In the genomic region with DNA sequence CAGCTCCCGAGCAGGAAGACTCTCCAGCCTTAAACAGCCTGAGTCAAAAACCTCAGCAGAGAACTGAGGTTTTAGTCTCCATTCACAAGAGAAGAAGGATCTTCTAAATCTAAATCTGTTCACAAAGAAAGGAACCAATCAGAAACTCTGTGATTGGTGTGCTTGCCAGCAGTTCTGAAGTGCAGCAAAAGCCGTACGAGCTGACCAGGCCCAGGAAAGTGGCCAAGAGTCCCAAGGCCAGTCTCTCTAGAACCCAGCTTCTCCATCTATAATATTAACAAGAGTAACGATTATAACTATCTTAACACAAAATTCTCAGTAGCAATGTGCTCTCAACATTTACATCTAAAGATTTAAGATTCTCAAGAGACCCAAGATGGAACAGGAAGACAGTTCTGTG, we compare ENCODE assay signal across 14 mouse cellular contexts. TPM values are rescaled to one million over a fixed set of nuclear protein-coding genes. Genes with fewer than 3 reads are reported as not detected.
DNase-seq lines count a peak whose midpoint lies in the region.
"Had no signal": no experiment of that assay in that cellular context is flagged by ENCODE, and none has a peak within 500 bp of the region (broad histone marks: within the 10 kb centered on the region; RNA-seq: fewer than 3 reads in every experiment).

No protein-coding gene starts in this region.

- DNase-seq in adrenal gland, adult (ENCODE audit: inconsistent age in 2 of 2, low spot score in 1 of 2): peak; percentile 16 to 52
- DNase-seq in adrenal gland, postnatal 4 days (ENCODE audit: low spot score in 2 of 2): no peak
- DNase-seq in kidney, adult 8-10 months: peak; percentile 19 to 44
- DNase-seq in kidney, postnatal 10 days: no peak
- peak; percentile 28 for DNase-seq in adrenal gland, postnatal 14 days
- peak; percentile 20 for DNase-seq in kidney, postnatal 14 days
- no peak for DNase-seq in layer of hippocampus, adult 8-10 months (ENCODE audit: low spot score in 2 of 2)
- DNase-seq in B cell, adult 2 months: no peak
- DNase-seq: cerebellum, adult 18-20 months; cerebellum, postnatal 10 days; layer of hippocampus, adult 9-11 months; lung, postnatal 36 days; thymus, adult 18-20 months; thymus, postnatal 25 days had no signal

RNA-seq across cellular contexts. Expression of a gene that starts 4.0 kb away (rescaled TPM):
- total RNA-seq in adrenal gland, postnatal 4 days (2021): 10 to 100 TPM; 40.0 to 43.4 TPM
- total RNA-seq in adrenal gland, postnatal 14 days (2021): 26.9 and 27.8 TPM in 2 replicates
- total RNA-seq in layer of hippocampus, adult 8-10 months (2022): 10 to 100 TPM; 59.4 to 70.1 (median 62.2) TPM

Comparison
In these comparisons a context has a peak if more than half of its experiments do, and no peak if none do; other contexts are left out.
1. DNase-seq: peak in adrenal gland, adult (2 of 2), kidney, adult 8-10 months (2 of 2), adrenal gland, postnatal 14 days (single experiment) and kidney, postnatal 14 days (single experiment); none in adrenal gland, postnatal 4 days (0 of 2), kidney, postnatal 10 days (single experiment), layer of hippocampus, adult 8-10 months (0 of 2) and B cell, adult 2 months (0 of 2).